Mouse (Mus musculus) thymus, adult 2 months (tissue): ENCODE measurements around the gene Gga1. TPM values are rescaled to one million over a fixed set of nuclear protein-coding genes. Genes with fewer than 3 reads are reported as not detected.
A peak's percentile ranks its signal among the peaks of the same experiment; 100 is the strongest.
"Not testable (repeated sequence)": the region's sequence is repeated elsewhere in the genome, so short reads cannot be mapped to it uniquely, and the experiment has no call there.

Source experiments
- DNase-seq: peaks from one replicate; pipeline ENCODE4 v3.0.0; 2021
- H3K27ac ChIP-seq: fragments of 200-500 bp; 2 replicates; pipeline ENCODE4 v1.5.1; 2012; ENCODE audit warnings: low read length, control low read depth; ENCODE audit not compliant: control insufficient read depth, insufficient read depth
- H3K27me3 ChIP-seq: fragments of 200-500 bp; 2 replicates; pipeline ENCODE4 v1.6.1; 2012; ENCODE audit warnings: mild to moderate bottlenecking, low read length, moderate library complexity, mixed read lengths; ENCODE audit not compliant: control insufficient read depth, insufficient read depth
- H3K36me3 ChIP-seq: fragments of 200-500 bp; 2 replicates; pipeline ENCODE4 v1.6.1; 2012; ENCODE audit warnings: mild to moderate bottlenecking, low read length, moderate library complexity; ENCODE audit not compliant: control insufficient read depth, insufficient read depth
- H3K4me1 ChIP-seq: fragments of 200-500 bp; replicated peaks from 2 replicates; pipeline ENCODE4 v1.6.1; 2012; ENCODE audit warnings: low read length; ENCODE audit not compliant: control insufficient read depth, insufficient read depth
- H3K4me3 ChIP-seq: fragments of 200-500 bp; 2 replicates; pipeline ENCODE4 v1.5.1; 2012; ENCODE audit warnings: mild to moderate bottlenecking, low read length, control low read depth, moderate library complexity; ENCODE audit not compliant: control insufficient read depth, insufficient read depth
- CTCF ChIP-seq: fragments of 200-500 bp; IDR thresholded peaks from 2 replicates; pipeline ENCODE4 v1.5.1; 2012; ENCODE audit warnings: mild to moderate bottlenecking, control low read depth, low read length, moderate library complexity, borderline replicate concordance; ENCODE audit not compliant: control insufficient read depth, poor library complexity, insufficient read depth; ENCODE audit errors: extremely low read depth
- POLR2A ChIP-seq: fragments of 200-500 bp; IDR thresholded peaks from 2 replicates; pipeline ENCODE4 v1.6.1; 2012; ENCODE audit warnings: mild to moderate bottlenecking, low read length, control low read depth, moderate library complexity; ENCODE audit not compliant: control insufficient read depth, poor library complexity, insufficient read depth; ENCODE audit errors: extremely low read depth
- WGBS: fragments of 180-500 bp; shearing (Covaris S2); methylation state at CpG from one replicate; pipeline ENCODE4 v1.1.7; 2018; 5-methylcytosine and 5-hydroxymethylcytosine counted together
- polyA plus RNA-seq: library from polyadenylated mRNA; depleted of rRNA; stranded (reverse); fragments of >200 nt; gene quantifications from 2 replicates; pipeline ENCODE4 v1.2.3, GENCODE M21; 2012

Gga1 gene
- polyA plus RNA-seq, 1 experiment = 137 TPM

- H3K4me1 ChIP-seq = peaks cover 24% of the 10 kb centered on the region
- H3K36me3 ChIP-seq = no peaks in the 10 kb centered on the region
- 93% methylated on average over 8 of the region's 8 CpGs for WGBS
- H3K27ac ChIP-seq = no peak overlapping the region
- TF ChIP-seq POLR2A (no peak), CTCF (no peak)
- H3K4me3 ChIP-seq = no peak overlapping the region
- peaks cover 13% of the 10 kb centered on the region for H3K27me3 ChIP-seq
- DNase-seq = no peak
Measured at GRCm38 (mm10) chr15:78845867-78846266, 31.1 kb upstream of the Gga1 start.

GRCm38 (mm10) chr15:78846352-78846751 lies 30.6 kb upstream of the Gga1 start:
- 94% methylated on average over 8 of the region's 8 CpGs for WGBS

GRCm38 (mm10) chr15:78846805-78847204 lies 30.2 kb upstream of the Gga1 start:
- H3K27me3 ChIP-seq = peaks cover 13% of the 10 kb centered on the region
- WGBS = 94% methylated on average over 7 of the region's 7 CpGs
- H3K4me1 ChIP-seq = peaks cover 24% of the 10 kb centered on the region
- not testable (repeated sequence) for H3K36me3 ChIP-seq, H3K4me3 ChIP-seq, H3K27ac ChIP-seq, DNase-seq

More at GRCm38 (mm10) chr15:78846352-78846751, 30.6 kb upstream of the Gga1 start:
- Histone ChIP-seq H3K36me3 (no peaks in the 10 kb centered on the region), H3K4me3 (no peak overlapping the region), H3K27me3 (peaks cover 13% of the 10 kb centered on the region), H3K4me1 (peaks cover 24% of the 10 kb centered on the region), H3K27ac (no peak overlapping the region)
- TF ChIP-seq POLR2A = no peak
- no peak for TF ChIP-seq CTCF
- no peak for DNase-seq

- 26% methylated on average over 5 of the region's 5 CpGs for WGBS
- Histone ChIP-seq H3K27me3 (0 out of 2 replicates have a peak, but pooled peaks cover under 1% of the 10 kb centered on the region), H3K36me3 (no peaks in the 10 kb centered on the region), H3K27ac (no peak overlapping the region), H3K4me3 (no peak overlapping the region), H3K4me1 (peaks cover 10% of the 10 kb centered on the region)
- TF ChIP-seq CTCF = peak; percentile 78; the same call in 1 of the 2 replicates
- TF ChIP-seq POLR2A = no peak
- peak; percentile 86 for DNase-seq
Measured at GRCm38 (mm10) chr15:78848467-78848866, 28.5 kb upstream of the Gga1 start.

- no peaks in the 10 kb centered on the region for H3K27me3 ChIP-seq
- no peaks in the 10 kb centered on the region for H3K36me3 ChIP-seq
- DNase-seq = no peak
- no peak overlapping the region for H3K27ac ChIP-seq
- TF ChIP-seq POLR2A (no peak), CTCF (no peak)
- no peak overlapping the region for H3K4me3 ChIP-seq
- 92% methylated on average over 12 of the region's 12 CpGs for WGBS
- peaks cover 3% of the 10 kb centered on the region; the same call in 1 of the 2 replicates for H3K4me1 ChIP-seq
Measured at GRCm38 (mm10) chr15:78849485-78849884, 27.5 kb upstream of the Gga1 start.

DNA sequence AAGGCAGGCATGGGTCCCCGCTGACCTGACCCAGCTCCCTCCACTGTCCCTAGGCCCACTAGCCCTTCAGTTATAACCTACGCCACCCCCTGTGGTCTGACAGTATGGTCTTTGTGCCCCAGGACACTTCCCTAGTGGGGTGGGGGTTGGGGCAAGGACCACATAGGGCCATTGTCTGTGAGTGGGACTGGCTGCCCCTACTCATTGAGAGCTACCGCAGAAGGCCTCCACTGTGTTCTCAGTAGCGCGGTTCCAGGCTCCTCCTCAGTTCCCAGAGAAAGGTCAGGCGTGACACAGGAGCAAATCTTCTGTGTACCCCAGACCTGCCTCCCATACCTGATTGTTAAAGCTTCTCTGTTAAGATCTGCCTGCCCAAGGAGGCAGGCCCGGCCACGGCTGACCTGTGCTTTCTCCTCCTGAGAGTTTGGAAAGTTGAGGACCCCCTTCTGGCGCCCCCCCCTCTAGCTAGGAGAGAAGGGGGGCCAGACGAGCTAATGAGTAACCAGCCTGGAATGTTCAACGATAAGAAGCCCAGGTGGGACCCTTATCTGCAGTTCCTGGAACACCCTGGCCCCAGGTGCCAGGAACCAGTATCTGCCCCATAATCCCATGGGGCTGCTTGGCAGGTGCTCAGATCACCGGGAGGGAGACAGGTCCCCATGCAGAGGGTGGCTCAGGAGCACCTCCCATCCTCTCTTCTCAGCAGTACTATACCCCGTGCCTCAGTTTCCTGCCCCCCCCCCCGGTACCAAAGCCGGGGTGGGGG lies 26.7 kb upstream of the Gga1 start:
- DNase-seq = no peak
- no peak overlapping the region for H3K27ac ChIP-seq
- no peak overlapping the region for H3K4me3 ChIP-seq
- H3K4me1 ChIP-seq = no peaks in the 10 kb centered on the region; the same call in 1 of the 2 replicates
- TF ChIP-seq POLR2A (no peak), CTCF (no peak)
- 71% methylated on average over 15 of the region's 15 CpGs for WGBS
- H3K27me3 ChIP-seq = no peaks in the 10 kb centered on the region
- no peaks in the 10 kb centered on the region for H3K36me3 ChIP-seq

GRCm38 (mm10) chr15:78850944-78851343 lies 26.0 kb upstream of the Gga1 start:
- H3K27ac ChIP-seq = no peak overlapping the region
- no peaks in the 10 kb centered on the region for H3K27me3 ChIP-seq
- H3K4me3 ChIP-seq = no peak overlapping the region
- no peaks in the 10 kb centered on the region for H3K36me3 ChIP-seq
- no peak for DNase-seq
- WGBS = 86% methylated on average over 6 of the region's 6 CpGs
- H3K4me1 ChIP-seq = no peaks in the 10 kb centered on the region
- TF ChIP-seq POLR2A (no peak), CTCF (no peak)
